Mouse (Mus musculus): ENCODE results near the gene Akap17b. TPM values are rescaled to one million over a fixed set of nuclear protein-coding genes. Genes with fewer than 3 reads are reported as not detected.

The Akap17b gene
- polyA plus RNA-seq (2016; fragmentation: Nextera tagmentation; extraction: Ambion mirVana): 3.4 and 4.1 TPM in 2 replicates

GRCm38 (mm10) chrX:36644657-36645551 is at the start of gene Akap17b:
TSS of gene Akap17b (minus strand) at chrX:36645395.
- H3K27me3 ChIP-seq (ENCODE audit: low read depth, poor library complexity, severe bottlenecking): no peaks in the 10 kb centered on the region
- peaks cover 4% of the 10 kb centered on the region for H3K9me3 ChIP-seq (replicated peaks)
- peak within 1 kb of the TSS; percentile 70 for H3K4me3 ChIP-seq
- WGBS: 23% methylated on average over 59 of the region's 60 CpGs
- 0 out of 2 replicates have a peak, but pooled peaks cover 3% of the 10 kb centered on the region for H3K4me1 ChIP-seq
- H3K36me3 ChIP-seq: no peaks in the 10 kb centered on the region
- peak within 1 kb of the TSS; percentile 85 for H3K27ac ChIP-seq (replicated peaks)
- peak; percentile 86 for DNase-seq (ENCODE audit: low spot score)

GRCm38 (mm10) chrX:36691365-36691764 is 46.2 kb upstream of the Akap17b start:
- Histone ChIP-seq H3K4me3 (no peak overlapping the region), H3K27me3 (ENCODE audit: low read depth, poor library complexity, severe bottlenecking) (no peaks in the 10 kb centered on the region), H3K27ac (replicated peaks) (no peak overlapping the region), H3K36me3 (no peaks in the 10 kb centered on the region), H3K4me1 (no peaks in the 10 kb centered on the region), H3K9me3 (replicated peaks) (no peaks in the 10 kb centered on the region)
- WGBS: 89% methylated on average over 5 of the region's 5 CpGs
- DNase-seq (ENCODE audit: low spot score): no peak

- Histone ChIP-seq H3K27ac (replicated peaks) (no peak overlapping the region), H3K9me3 (replicated peaks) (no peaks in the 10 kb centered on the region), H3K27me3 (ENCODE audit: low read depth, poor library complexity, severe bottlenecking) (no peaks in the 10 kb centered on the region), H3K36me3 (no peaks in the 10 kb centered on the region), H3K4me1 (no peaks in the 10 kb centered on the region), H3K4me3 (no peak overlapping the region)
- DNase-seq (ENCODE audit: low spot score): no peak
Observed at GRCm38 (mm10) chrX:36689655-36690054, 44.5 kb upstream of the Akap17b start.

GRCm38 (mm10) chrX:36676836-36677235 is 31.6 kb upstream of the Akap17b start:
- Histone ChIP-seq H3K36me3 (no peaks in the 10 kb centered on the region), H3K27ac (replicated peaks) (no peak overlapping the region), H3K9me3 (replicated peaks) (no peaks in the 10 kb centered on the region), H3K27me3 (ENCODE audit: low read depth, poor library complexity, severe bottlenecking) (no peaks in the 10 kb centered on the region), H3K4me1 (no peaks in the 10 kb centered on the region), H3K4me3 (no peak overlapping the region)
- 70% methylated on average over 1 of the region's 1 CpGs for WGBS
- DNase-seq (ENCODE audit: low spot score): no peak

GRCm38 (mm10) chrX:36672708-36673107 is 27.5 kb upstream of the Akap17b start:
- no peak for DNase-seq (ENCODE audit: low spot score)
- H3K27me3 ChIP-seq (ENCODE audit: low read depth, poor library complexity, severe bottlenecking): no peaks in the 10 kb centered on the region
- no peaks in the 10 kb centered on the region for H3K36me3 ChIP-seq
- 72% methylated on average over 2 of the region's 2 CpGs for WGBS
- no peaks in the 10 kb centered on the region for H3K4me1 ChIP-seq
- H3K27ac ChIP-seq (replicated peaks): no peak overlapping the region
- H3K4me3 ChIP-seq: no peak overlapping the region
- no peaks in the 10 kb centered on the region for H3K9me3 ChIP-seq (replicated peaks)

- Histone ChIP-seq H3K27ac (replicated peaks) (no peak overlapping the region), H3K4me1 (0 out of 2 replicates have a peak, but pooled peaks cover 3% of the 10 kb centered on the region), H3K4me3 (no peak overlapping the region), H3K27me3 (ENCODE audit: low read depth, poor library complexity, severe bottlenecking) (no peaks in the 10 kb centered on the region), H3K36me3 (no peaks in the 10 kb centered on the region), H3K9me3 (replicated peaks) (peaks cover 4% of the 10 kb centered on the region)
- DNase-seq (ENCODE audit: low spot score): no peak
- WGBS: 88% methylated on average over 6 of the region's 6 CpGs
Observed at GRCm38 (mm10) chrX:36640046-36640445, 5.1 kb downstream of the Akap17b start.

- no peaks in the 10 kb centered on the region for H3K4me1 ChIP-seq
- no peak overlapping the region for H3K27ac ChIP-seq (replicated peaks)
- no peak for DNase-seq (ENCODE audit: low spot score)
- WGBS: 8% methylated on average over 1 of the region's 1 CpGs
- H3K27me3 ChIP-seq (ENCODE audit: low read depth, poor library complexity, severe bottlenecking): no peaks in the 10 kb centered on the region
- H3K9me3 ChIP-seq (replicated peaks): peaks cover 7% of the 10 kb centered on the region; the same call in 1 of the 2 replicates
- H3K36me3 ChIP-seq: 0 out of 2 replicates have a peak, but pooled peaks cover 2% of the 10 kb centered on the region
- no peak overlapping the region for H3K4me3 ChIP-seq
Observed at GRCm38 (mm10) chrX:36630771-36631170, 14.4 kb downstream of the Akap17b start.

- no peaks in the 10 kb centered on the region for H3K27me3 ChIP-seq (ENCODE audit: low read depth, poor library complexity, severe bottlenecking)
- H3K36me3 ChIP-seq: no peaks in the 10 kb centered on the region
- H3K4me3 ChIP-seq: no peak overlapping the region
- H3K27ac ChIP-seq (replicated peaks): no peak overlapping the region
- H3K9me3 ChIP-seq (replicated peaks): peaks cover 4% of the 10 kb centered on the region; the same call in 1 of the 2 replicates
- WGBS: 78% methylated on average over 3 of the region's 3 CpGs
- no peaks in the 10 kb centered on the region for H3K4me1 ChIP-seq
- no peak for DNase-seq (ENCODE audit: low spot score)
Observed at GRCm38 (mm10) chrX:36628102-36628501, 17.1 kb downstream of the Akap17b start.

- Histone ChIP-seq H3K4me1 (no peaks in the 10 kb centered on the region), H3K27ac (replicated peaks) (no peak overlapping the region), H3K9me3 (replicated peaks) (no peaks in the 10 kb centered on the region), H3K4me3 (no peak overlapping the region), H3K27me3 (ENCODE audit: low read depth, poor library complexity, severe bottlenecking) (no peaks in the 10 kb centered on the region), H3K36me3 (peaks cover 48% of the 10 kb centered on the region)
- DNase-seq (ENCODE audit: low spot score): no peak
- WGBS: 82% methylated on average over 2 of the region's 2 CpGs
Observed at GRCm38 (mm10) chrX:36609117-36609516, 36.1 kb downstream of the Akap17b start.

GRCm38 (mm10) chrX:36604040-36604439 is 41.2 kb downstream of the Akap17b start:
- H3K36me3 ChIP-seq: peaks cover 64% of the 10 kb centered on the region
- H3K27ac ChIP-seq (replicated peaks): no peak overlapping the region
- H3K4me1 ChIP-seq: peaks cover 10% of the 10 kb centered on the region
- no peak for DNase-seq (ENCODE audit: low spot score)
- 90% methylated on average over 4 of the region's 4 CpGs for WGBS
- no peak overlapping the region for H3K4me3 ChIP-seq
- H3K27me3 ChIP-seq (ENCODE audit: low read depth, poor library complexity, severe bottlenecking): no peaks in the 10 kb centered on the region
- H3K9me3 ChIP-seq (replicated peaks): no peaks in the 10 kb centered on the region

GRCm38 (mm10) chrX:36602926-36603325 is 42.3 kb downstream of the Akap17b start:
- DNase-seq (ENCODE audit: low spot score): no peak
- peaks cover 64% of the 10 kb centered on the region for H3K36me3 ChIP-seq
- H3K9me3 ChIP-seq (replicated peaks): no peaks in the 10 kb centered on the region; the same call in 1 of the 2 replicates
- peaks cover 10% of the 10 kb centered on the region for H3K4me1 ChIP-seq
- no peak overlapping the region for H3K27ac ChIP-seq (replicated peaks)
- H3K4me3 ChIP-seq: no peak overlapping the region
- whole genome bisulfite sequencing: 87% methylated on average over 2 of the region's 2 CpGs
- no peaks in the 10 kb centered on the region for H3K27me3 ChIP-seq (ENCODE audit: low read depth, poor library complexity, severe bottlenecking)

- Histone ChIP-seq H3K9me3 (replicated peaks) (no peaks in the 10 kb centered on the region; the same call in 1 of the 2 replicates), H3K4me3 (peak overlapping the region; percentile 72; the same call in 1 of the 2 replicates), H3K4me1 (peaks cover 10% of the 10 kb centered on the region), H3K27ac (replicated peaks) (no peak overlapping the region), H3K36me3 (peaks cover 40% of the 10 kb centered on the region), H3K27me3 (ENCODE audit: low read depth, poor library complexity, severe bottlenecking) (no peaks in the 10 kb centered on the region)
- 79% methylated on average over 8 of the region's 8 CpGs for WGBS
- no peak for DNase-seq (ENCODE audit: low spot score)
Observed at GRCm38 (mm10) chrX:36600066-36600465, 45.1 kb downstream of the Akap17b start.

GRCm38 (mm10) chrX:36599656-36600055 is 45.5 kb downstream of the Akap17b start:
- Histone ChIP-seq H3K27ac (replicated peaks) (no peak overlapping the region), H3K36me3 (peaks cover 36% of the 10 kb centered on the region), H3K4me3 (peak overlapping the region; percentile 72), H3K27me3 (ENCODE audit: low read depth, poor library complexity, severe bottlenecking) (no peaks in the 10 kb centered on the region), H3K9me3 (replicated peaks) (no peaks in the 10 kb centered on the region; the same call in 1 of the 2 replicates), H3K4me1 (peaks cover 10% of the 10 kb centered on the region)
- WGBS: 43% methylated on average over 3 of the region's 3 CpGs
- peak; percentile 11 for DNase-seq (ENCODE audit: low spot score)
